Mouse (Mus musculus) MEL-GATA-1-ER (cell line): ENCODE measurements at regions not wholly inside any gene's neighbourhood (a gene's known extent, or its start where the extent isn't known, plus 50 kb on each side); places are given as distances from the start of the nearest gene placed in this dataset.

Experiments used
- DNase-seq: peaks from one replicate; pipeline ENCODE4 v3.0.0-alpha.2; 2012; ENCODE audit warnings: low read depth; ENCODE audit errors: extremely low read depth

DNA sequence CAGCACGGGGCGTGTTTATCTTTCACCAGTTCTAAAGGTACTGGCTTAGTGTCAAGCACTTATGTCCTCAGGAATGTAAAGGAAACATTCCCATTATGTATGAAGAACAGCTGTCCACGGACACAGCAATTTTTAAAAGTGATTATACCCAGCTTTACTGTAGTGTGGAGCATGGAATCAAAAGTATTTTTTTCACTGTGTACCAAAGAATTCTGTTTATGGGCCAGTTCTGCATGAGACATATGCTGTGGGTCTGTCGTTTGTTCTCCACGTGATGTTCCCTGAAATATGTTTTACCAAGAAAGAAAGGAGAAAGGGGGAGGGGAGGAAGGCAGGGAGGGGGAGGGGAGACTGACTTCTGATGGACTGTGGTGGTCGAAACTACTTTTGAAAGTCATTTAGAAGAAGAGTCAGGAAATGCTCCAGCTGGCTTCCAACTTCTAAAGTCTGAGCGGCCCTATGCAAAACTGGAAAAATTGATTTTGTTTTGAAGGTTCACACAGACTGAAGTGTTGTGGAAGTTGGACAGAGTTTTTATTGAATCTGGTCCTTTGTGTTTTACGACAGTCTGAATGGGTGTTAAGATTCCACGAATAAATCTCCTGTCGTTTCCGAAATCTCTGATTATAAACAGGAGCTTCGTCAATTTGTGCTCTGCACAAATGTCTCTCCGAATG, 80.9 kb upstream of the Zeb2 start:
- no peak for DNase-seq

DNA sequence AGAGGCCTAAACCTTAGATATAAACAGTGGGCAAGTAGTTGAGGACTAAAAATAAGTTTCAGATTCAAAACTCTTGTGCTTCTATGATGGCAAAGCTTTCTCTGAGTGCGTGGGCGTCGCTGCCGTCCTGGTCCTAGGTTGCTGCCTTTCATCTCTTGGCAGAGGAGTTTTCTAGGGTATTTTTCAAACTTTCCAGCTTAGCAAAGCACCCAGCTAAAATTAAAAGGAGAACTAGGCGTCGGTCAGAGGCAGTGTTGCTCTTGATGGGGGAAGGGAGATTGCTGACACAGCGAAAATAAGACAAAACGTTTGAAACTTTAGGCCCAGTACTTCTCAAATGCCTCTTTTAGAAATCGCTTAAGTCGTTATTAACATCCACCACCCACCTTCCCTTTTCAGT, 80.1 kb upstream of the Zeb2 start:
- no peak for DNase-seq

DNA sequence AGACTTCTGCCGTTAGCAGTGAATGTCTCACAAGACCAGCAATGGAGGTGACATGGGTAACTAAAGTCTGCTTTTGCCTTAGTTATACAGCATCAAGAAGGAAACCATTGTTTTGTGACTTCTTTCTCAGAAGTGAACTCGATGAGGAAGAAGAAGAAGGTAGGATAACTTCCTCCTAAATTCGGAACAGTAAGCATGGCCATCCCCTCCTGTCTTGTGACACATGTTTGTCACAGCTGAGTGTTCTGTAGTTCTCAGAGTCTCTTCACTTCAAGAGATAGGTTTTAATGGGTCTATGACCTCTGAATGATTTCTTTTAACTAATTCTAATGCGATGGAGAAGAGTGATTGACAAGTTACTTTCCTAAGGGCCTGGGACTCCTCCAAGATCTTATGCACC, 79.3 kb upstream of the Zeb2 start:
- no peak for DNase-seq

DNA sequence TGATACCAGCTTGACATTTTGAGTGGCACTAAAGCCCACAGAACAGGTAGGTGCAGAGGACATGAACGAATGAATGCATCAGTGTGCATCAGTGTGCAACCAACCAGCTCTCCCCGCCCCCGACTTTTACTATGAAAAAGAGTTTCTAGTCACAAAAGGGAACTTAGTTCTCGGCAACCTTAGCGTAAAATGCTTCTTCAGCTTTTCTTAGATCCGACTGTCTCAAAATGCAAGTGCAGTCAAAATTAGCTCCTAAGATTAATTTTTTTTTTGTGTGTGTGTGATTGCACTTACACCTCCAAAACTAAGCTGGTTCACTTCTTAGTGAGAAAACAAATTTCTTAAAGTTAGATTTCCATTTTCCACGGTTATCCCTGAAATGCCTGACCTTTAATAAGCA, 77.1 kb upstream of the Zeb2 start:
- DNase-seq: no peak

DNA sequence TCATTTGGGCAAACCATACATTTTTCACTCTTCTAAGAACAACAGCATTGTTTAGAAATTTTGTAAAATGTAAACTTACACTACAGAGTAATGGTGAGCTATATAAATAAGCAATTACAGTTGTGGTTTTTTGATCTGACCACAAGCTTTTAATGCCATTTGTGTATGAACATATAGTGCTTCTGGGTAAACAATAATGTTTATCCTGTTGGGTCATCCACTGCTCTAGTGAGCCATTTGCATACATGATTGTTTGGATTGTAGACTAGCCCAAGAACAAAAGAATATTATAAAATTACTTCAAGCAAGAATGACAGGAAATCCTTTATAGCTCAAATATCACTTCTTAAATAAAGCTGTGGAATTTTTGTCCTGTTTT, 68.4 kb upstream of the Zeb2 start:
- no peak for DNase-seq

DNA sequence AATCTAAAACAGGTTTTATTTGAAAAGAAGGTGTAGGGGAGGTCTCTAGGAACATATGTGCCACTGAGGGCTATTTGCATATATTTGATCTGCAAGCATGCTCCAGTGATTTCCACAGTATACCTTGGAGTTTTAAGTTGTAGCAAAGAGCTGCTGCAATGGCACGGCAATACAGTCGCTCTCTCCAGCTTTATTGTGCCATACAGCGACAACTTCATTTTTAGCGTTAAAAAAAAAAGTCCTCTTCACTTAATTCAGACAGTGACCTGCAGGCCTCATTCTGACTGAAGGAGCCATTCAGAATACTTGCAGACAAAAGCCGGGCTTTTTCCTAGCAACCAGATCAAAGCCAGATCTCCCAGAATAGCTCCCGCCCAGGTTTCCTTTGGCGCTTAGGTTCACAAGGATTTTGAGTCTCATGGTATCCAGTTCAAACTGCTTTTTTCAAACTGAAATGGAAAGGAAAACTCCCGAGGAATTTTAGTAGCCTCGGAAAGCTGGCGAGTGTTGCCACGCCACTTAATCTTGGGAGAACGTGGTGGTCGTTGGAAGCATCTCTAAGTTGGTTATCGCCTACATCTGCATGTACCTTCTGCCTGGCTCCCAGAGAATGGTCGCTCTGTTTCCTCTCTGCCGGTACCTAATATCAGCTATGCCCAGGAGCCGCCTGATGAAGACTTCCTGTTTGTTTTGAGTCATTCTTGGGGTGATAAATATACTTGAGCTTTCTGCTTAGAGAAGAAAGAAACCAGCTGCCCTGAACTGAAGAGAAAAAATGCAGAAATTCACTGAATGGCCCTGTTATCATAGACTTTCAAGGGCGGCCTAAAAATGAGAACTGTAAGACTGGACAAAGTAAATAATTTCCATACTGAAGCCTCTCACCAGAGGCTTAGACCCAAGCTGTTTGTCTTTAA, 67.8 kb upstream of the Zeb2 start:
- DNase-seq: peak; percentile 88

DNA sequence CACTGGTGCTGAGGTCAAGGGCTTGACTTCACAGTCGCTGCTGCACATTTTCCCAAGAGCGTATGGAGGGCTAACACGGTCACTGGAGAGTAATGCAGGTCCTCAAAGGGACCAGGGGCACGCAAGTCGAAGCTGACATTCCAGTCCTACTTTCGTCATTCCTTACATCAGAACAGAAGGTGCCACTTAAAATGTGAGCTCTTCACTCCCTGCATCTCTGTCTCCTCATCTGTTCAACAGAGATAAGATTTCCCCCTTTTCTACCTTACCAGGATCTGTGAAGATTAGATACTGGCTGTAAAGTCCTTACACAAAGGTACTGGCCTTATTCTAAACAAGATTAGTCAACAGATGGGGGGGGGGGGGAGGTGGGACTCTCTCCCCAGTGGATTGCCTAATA, 67.0 kb upstream of the Zeb2 start:
- DNase-seq: no peak

DNA sequence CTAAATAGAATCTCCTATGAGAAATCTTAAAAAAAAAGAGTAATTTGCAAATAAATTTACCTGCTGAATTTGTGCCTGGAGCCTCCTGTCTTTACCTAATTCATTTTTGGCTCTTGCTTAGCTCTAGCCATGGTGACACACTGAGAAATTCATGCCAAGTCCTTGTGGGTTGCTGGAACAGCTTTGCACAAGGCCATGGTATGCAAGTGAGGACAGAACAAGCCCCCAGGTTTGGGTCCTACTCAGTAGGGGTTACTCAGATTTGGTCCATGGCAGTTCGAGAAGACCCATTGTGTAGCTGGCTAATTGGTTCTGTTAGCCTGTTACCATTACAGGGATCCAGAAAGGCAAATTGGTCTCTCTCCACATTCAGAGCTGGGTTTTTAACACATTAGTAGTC, 65.7 kb upstream of the Zeb2 start:
- DNase-seq: no peak

DNA sequence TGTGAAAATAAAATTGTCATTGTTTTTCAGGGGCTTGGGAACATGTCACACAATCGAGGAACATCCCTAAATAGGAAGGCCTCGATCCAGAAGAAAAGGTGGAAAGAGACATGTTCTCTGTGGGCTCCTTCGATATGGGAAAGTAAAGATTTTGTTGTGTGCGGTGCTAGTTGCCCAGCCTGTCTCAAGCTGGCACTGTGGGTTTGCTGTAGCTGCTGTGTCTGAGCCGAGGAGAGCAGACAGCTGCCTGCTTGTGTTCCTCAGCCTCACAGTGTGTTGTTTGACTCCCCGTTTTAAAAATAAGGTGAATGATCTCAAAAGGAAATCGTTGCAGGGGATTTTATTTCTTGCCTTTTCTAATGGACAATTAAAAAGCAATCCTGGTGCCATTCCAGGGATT, 64.4 kb upstream of the Zeb2 start:
- no peak for DNase-seq

DNA sequence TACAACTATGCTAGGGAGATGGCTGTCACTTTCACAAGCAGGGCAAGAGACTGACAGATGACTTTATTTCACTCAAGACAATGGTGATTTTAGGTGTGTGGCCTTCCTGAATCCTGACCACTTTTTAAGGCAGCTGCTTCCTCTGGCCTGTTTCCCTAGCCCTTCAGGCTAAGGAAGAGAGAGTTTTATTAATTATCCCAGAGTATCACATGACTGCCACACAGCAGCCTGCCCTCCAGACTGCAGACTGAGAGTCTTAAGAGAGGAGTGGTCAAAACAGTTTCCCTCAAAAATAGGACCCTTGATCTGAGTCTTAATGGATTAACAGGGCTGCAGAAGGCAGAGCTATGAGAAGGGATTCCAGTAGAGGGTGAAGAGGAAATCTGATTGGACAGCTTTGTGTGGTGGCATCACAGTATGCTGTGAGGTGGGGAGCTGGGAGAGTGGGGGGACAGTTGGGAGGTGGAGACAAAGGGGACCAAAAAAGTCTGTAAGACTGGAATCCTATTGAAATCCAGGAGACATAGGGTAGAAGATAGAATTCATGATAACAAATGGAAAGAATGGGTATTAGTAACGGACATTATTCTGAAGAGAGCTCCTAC, 61.8 kb upstream of the Zeb2 start:
- no peak for DNase-seq

DNA sequence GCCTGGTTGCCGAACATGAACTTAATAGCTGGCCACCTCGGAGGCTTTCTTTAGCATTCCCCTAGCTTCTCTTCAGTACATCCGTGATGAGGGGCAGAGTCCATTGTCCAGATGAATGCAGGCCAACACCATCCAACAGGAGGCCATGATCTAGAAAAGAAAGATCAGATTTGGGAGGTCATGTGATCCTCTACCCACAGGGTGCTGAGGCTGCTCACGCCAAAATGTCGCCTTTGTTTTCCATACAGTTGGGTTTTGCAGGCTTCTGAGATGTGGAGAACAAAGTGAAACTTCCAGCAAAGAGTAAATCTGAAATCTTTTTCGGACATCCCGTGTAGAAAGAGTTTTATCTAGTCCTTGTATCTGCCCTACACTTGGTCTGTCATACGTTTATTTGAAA, 55.2 kb upstream of the Zeb2 start:
- no peak for DNase-seq

DNA sequence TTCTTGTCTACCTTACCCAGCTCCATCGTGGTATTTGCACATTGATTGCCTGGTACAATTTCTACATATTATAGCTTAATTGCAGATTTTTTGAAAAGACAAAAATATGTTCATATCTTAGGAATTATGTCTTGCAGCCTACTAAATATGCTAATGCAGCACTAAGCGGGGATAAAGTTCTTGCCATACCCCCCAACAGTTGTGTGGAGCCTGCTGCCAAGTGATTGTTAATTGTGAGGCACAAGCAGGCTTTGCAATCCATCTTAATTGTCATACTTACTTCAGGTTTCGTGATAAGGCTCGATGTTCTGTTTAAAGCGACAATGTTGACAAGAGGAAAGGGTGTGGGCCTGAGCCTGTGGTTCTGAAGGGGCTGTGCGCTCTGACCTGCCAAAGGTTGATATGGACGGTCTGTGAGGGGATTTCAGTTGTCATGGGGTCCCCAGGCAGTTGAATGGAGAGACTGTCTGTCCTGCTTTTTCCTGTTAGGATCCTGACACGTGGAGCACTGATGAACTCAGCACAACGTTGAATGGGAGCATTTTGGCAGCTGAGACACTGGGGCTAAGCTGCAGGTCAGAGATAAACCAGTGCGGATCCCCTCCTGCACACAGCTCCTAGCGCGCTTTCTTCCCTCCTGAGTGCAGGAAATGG, 54.5 kb upstream of the Zeb2 start:
- DNase-seq: peak; percentile 93

DNA sequence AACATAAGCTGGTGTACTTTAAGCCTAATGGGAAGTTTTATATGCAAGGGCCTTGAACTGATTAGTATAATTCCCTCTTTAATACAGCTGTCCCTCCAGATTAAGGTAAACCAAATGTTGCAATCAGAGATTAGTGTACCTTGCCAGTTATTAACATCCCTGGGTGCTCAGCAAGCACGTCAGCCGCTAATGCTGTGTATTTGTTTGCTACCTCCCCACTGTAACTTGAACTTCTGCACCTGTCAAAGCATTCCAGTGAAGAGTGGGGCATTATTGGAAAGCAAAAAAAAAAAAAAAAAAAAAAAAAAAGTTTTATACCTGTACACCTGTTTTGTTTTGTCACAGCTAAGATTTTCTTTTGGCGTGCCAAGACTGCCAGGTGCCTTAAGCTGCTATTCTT, 53.1 kb upstream of the Zeb2 start:
- DNase-seq: peak; percentile 3

DNA sequence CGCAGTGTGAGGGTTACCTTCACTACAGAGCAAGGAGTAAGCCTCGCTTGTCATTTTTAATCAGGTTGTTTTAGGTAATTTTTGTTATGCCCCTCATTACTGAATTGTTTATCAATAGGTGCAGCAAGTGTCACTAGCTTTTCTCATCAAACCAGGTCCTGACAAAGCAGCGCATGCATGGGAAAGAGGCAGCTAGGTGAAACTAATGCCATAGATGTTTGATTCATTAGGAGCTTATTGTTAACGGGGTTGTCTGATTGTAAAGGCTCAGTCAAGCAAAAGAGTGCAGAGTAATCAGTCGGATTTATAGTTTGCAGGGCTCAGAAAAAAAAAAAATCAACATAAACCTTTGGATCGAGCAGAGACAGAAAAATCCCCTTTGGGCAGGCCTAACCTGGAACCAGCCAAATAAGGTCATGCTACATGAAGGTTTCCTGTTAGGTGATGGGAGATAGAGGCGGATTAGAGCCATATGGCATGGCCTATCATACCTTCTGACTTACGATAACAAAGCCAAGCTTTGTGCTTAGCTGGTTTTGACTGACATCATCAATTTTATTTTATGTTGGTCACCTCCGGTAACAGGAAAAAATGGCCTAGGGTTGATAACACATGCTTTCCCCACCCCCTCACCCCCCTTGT, 52.4 kb upstream of the Zeb2 start:
- peak; percentile 62 for DNase-seq

DNA sequence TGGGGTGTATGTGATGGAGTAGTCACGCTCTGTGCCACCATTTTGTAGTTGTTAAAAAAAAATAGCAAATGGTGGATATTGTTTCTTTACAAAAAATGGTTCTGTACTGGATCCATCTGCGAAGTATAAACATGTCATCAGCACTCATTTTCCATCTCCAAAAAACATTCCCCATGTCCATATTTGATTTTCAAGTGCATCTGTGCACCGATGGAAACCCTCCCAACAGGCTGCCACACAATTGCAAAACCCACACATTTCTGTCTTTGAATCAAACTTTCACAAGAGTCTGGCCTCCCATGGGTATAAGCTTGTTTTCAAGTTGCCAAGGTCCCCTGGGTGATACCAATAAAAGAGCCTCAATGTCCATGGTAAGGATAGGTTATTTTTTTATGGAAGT, 51.4 kb upstream of the Zeb2 start:
- no peak for DNase-seq
